Mouse (Mus musculus) spleen, postnatal 4 days (tissue): Measurements from ENCODE around the gene Il31.

Experiments
- DNase-seq, 2 experiments: peaks; one replicate each; pipeline ENCODE4 v3.0.0; 2022; ENCODE audit warnings: low spot score in 2 of 2

Gene Il31

DNA sequence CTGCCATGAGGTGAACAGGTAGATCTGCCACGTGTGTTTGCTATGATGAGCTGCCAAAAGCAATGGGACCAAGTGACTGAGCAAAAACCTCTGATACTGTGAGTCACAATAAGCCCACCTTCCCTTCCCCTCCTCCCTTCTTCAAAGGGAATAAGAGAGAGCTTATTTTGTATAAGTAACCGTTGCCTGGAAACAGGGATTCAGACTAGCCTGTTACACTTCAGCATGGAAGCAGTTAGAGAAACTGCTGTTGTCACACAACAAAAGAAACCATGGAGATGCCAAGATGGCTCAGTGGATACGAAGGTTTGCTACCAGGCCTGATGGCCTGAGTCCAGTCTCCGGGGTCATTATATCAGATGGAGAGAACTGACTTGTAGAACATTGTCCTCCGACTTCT is 15.5 kb downstream of the Il31 start:
- DNase-seq = no peak

DNA sequence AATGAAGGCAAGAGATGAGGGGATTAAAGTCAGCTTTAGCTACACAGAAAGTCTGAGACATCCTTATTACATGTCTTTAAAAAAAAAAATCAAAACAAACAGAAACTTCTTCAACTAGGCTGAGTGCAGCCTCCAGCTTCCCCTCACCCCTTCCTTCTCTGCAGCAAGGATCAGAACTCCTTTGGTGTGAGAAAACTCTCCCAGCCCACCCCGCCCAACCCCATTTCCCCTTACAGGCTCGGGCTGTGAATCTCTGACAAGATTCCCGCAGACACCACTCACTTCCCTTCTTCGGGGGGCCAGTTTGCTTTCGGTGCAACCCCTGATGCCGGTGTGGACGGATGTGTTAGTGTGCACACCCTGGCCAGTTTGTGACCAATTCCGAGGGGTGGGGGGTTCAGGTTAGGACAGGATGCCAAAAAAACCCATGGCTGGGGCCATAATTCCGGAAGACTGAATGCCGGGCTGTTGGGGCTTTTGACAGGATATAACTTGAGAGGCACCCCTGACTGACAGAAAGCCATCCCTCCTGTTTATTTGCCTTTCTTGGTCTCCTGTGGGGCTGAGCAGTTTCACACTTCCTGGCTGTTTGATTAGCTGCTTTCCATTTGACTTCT is 18.4 kb downstream of the Il31 start:
- no peak for DNase-seq

DNA sequence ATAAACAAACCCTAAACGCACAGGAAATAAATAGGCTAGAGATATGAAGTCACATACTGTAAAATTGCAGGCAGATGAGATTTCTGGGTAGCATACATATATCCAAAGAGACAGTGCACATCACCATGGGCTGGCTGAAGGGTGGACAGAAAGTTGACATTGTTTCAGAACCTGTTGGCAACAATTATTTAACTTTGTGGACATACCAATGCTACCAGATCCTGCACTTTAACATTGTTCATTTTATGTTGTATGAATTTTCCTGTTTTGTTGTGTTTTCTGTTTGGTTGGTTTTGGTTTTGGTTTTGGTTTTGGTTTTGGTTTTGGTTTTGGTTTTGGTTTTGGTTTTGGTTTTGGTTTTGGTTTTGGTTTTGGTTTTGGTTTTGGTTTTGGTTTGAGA is 24.7 kb downstream of the Il31 start:
- DNase-seq = no peak

DNA sequence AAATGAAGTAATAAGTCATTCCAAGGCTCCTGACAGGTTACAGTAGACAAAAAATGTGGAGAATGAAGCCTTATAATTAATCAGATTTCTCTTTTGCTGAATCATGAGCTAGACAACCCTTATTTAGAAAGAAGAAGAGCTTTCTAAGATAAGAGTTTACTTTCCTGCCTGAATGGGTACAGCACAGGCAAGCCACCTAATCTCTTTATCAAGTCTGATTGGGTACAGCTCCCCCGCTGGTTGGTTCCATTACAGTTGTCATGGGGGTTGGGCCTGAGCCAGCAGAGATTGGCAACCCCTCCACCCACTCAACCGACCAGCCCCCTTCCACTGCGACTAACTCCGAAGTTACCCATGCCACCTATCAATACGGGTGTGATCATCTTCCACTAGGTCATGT is 27.9 kb downstream of the Il31 start:
- no peak for DNase-seq

DNA sequence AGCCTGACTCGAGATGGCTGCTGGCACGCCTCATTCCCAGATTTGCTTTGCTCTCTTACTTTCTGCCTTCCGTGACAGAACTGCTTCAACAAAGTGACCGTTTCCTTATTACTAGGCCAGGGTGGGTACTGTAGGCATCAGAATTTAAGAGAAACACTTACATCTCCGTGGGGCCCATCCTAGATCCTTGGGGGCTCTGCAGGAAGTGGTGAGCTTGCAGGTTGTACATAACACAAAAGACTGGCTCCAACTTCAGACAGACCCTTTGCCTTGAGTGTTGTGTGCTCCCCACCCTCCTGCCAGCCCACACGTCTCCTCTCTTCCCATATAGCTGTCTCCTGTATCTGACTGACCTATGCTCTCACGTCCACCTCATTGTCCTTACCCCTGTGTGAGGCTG is 37.4 kb downstream of the Il31 start:
- no peak for DNase-seq

DNA sequence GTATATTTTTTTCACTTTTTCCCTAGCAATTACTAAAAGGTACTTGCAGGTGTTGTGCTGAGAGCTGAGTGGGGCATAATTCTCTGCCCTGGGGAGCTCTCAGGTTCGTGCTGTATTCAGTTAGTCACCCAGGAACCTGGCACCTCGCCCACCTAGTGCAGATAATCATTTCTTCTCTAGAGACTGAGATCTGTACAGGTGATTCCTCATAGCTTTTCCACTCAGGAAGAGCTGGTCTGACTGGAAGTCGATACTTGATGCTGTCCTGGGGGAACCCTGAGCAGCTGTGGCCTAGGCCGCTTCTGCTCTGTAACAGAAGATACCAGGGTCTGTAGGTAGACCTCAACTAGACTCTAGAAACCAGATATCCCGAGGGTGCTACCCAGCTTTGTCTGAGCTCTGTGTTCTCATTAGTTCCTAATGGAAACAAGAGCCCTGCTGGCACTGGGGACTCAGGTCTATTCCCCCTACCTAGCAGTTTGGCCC is 44.4 kb downstream of the Il31 start:
- DNase-seq = no peak

DNA sequence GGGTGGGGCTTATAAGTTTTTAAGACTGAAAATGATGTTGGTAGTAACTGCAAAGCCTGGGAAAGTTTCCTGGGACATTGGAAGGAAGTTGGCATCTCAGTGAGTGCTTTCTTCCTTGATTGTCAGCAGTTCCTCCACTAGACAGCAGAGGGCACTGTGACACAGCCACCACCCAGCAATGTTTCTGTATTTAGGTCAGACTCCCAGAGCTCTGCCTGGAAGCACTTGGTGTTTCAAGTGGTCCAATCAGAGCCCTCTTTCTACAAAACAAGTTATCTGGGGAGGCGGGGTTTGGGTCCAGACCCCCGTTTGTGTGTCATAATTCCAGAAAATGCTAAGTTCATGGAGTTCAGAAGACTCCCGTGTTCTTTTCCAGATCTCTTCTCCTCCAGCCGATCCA is 45.2 kb downstream of the Il31 start:
- peak; percentile 50 to 80 for DNase-seq

DNA sequence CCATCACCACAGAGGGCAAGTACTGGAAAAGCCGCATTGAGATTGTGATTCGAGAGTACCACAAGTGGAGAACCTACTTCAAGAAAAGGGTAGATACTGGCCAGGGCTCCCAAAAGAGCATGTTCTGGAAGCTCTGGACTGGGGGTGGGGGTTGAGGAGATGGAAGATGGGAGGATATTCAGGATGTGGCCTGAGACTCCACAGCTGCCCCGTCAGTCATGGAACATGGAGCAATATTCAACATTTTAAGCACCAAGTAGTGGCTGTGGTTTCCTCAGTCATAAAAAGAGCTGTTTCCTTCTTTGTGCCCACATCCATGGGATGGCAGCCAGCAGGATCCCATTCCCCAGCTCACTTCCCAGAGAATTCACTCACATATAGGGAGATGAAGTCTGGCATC is 47.0 kb downstream of the Il31 start:
- DNase-seq = no peak

DNA sequence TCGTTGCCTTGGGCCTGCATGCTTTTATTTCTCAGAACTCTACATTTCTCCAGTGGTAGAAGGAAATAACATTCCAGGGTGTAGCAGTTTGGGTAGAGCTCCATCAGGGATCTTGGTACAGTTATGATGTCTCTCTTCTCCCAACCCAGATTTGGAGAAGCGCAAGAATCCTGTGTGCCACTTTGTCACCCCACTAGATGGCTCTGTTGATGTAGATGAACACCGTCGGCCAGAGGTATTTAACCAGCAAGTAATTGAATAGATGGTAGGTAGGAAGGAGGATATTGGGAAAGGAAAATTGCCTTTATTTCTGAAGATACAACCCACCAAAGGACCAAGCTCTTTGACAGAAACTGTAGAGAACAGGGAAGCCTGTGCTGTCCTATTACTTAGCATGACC is 48.6 kb downstream of the Il31 start:
- no peak for DNase-seq

DNA sequence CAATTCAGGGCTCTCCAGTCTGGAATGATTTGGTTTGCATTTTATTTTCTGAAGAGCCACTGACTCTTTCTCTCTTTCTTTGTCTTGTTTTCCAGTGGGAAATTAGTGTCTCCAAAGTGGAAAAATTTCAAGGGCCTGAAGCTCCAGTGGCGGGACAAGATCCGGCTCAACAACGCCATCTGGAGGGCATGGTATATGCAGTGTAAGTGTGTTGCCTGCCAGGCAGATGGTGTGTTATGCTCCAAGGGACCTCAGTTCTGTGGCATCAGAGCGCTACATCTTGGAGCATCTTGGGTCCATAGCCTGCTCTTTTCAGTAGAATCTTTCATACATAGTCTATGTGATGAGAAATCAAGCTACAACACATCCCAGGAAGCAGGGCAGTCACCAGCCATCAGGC is 49.3 kb downstream of the Il31 start:
- no peak for DNase-seq

DNA sequence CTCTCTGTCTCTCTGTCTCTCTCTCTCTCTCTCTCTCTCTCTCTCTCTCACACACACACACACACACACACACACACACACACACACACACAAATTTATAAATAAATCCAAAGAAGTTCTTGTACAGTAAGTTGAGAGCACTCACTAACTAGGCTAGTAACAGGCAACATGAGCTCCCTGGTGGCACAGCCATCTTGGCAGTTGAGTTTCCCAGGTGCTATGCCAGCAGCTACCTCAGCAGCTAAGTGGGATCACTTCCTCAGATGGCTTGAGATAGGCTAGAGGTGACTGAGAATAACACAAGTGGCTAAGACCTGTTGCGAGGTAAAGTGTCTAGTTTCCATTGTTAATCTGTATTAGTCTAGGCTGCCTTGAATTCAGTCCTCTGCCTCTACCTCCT is 50.0 kb downstream of the Il31 start:
- no peak for DNase-seq

DNA sequence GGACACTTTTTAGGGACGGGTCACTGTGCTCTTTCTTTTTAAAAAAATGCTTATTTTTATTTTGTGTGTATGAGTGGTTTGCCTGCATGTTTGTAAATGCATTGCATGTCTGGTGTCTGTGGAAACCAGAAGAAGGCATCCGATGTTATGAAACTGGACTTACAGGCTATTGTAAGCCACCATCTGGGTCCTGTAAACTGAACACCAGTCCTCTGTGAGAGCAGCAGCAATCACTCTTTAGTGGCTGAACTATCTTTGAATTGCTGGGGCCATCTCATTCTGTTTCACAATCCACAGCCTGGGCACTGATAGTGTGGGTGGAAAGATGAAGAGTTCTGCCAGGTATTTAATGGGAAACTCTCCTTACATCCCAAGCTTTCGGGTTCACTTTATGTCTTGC is 50.9 kb downstream of the Il31 start:
- no peak for DNase-seq

DNA sequence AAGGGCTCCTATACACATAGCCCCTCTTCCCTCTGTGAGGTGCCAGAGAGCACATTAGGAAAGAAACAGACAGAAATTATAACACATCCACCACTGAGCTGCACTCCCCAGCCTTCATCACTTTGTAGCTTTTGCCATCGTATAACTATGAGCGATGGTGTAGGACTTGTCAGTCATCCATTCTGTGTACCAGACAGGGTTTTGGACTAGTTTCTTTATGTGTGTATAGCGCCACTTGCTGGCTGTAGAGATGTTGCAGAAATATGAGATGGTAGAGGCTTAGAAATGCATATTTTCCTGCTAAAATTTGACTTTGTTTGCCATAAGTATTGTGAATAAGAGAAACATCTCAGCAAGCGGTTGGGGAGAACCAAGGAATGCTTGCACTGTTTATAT is 52.5 kb downstream of the Il31 start:
- DNase-seq = peak in 1 of 2 experiments; percentile 37

DNA sequence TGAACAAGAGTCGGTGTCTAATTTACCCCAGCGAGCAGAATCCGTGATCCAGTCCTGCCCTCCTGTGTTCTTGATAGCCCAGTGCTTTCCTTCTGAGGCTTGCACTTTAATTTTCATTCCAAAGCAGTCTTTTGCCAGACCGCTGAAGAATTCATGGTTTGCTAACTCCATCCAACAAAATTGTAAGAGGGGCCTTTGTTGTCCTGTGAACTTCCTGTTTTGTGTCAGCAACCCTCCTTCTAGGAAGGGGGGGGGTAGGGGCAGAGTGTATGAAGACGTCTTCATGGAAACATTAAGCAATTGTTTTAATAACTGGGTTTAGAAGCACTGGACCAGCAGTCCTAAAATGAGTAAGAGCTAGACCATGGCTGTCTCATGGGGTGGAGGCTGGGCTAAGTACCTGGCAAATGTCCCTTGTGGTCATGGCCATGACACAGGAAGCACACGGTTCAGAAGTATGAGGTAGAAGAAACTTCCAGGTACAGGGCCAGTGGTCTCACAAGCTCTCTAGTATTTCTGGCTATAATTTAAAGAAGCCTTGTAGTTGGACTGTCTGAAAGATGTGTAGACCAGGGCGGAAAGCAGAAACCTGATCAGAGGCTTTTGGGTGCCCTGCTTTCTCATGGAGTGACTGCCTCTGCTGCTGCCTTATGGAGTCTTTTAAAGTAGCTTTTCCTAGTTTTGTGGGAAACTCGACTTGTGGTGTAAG is 53.1 kb downstream of the Il31 start:
- DNase-seq = no peak

DNA sequence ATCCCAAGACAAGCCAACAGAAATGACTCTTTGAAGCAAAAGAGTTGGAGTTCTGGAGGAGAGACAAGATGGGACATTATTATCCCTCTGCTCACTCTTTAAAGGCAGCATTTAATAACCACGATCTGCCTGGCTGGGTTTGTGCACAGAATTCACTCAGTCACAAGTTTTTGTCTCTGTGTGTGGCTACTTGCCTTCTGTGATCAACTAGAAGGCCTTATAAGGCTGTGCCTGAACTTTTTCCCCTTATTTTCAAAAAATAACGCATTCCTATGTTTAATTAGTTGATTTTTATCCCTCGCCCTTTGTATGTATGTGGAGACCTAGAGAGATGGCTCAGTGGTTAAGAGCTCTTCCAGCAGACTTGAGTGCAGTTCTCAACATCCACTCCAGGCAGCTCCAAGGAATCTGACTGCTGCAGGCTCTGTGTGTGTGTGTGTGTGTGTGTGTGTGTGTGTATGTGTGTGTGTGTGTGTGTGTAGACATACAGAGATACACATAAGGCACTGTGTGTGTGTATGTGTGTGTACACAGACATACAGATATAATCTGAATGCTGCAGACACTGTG is 56.9 kb downstream of the Il31 start:
- DNase-seq = no peak

DNA sequence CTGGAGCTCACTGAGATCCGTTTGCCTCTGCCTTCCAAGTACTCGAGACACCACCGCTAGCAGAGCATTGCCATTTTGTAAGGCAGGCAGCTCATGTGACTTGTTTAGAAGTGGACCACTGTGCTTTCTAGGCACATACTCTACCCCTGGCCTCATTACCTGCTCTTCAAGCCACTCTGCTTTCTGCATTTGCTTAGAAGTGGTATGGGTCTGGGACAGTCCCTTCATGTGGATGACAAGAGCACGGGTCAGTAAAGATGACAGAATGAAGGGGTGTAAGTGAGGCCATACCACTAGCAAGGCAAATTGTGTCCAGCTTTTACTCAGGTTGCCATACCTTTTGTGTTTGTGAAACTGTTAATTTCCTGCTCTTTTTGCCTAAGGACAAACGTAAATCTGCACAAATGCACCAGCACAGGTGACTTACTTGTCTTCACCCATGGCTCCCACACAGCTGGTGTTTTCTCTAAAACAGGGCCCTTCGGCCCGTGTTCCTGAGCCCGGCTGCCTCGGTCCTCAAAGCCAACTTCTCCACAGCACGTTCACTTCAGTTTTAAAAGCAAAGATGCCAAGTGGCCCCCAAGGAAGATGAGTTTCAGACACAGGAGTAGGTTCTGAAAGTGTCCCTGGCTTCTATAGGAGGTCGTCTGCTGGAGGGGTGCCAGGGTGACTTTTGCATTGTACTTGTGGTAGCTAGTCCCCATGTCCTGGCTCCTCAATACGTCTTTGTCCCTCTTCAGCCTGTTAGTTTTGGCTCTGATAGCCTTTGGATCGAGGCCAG is 57.6 kb downstream of the Il31 start:
- no peak for DNase-seq
